Mouse (Mus musculus): ENCODE results near the gene Cacna2d2.

DNA sequence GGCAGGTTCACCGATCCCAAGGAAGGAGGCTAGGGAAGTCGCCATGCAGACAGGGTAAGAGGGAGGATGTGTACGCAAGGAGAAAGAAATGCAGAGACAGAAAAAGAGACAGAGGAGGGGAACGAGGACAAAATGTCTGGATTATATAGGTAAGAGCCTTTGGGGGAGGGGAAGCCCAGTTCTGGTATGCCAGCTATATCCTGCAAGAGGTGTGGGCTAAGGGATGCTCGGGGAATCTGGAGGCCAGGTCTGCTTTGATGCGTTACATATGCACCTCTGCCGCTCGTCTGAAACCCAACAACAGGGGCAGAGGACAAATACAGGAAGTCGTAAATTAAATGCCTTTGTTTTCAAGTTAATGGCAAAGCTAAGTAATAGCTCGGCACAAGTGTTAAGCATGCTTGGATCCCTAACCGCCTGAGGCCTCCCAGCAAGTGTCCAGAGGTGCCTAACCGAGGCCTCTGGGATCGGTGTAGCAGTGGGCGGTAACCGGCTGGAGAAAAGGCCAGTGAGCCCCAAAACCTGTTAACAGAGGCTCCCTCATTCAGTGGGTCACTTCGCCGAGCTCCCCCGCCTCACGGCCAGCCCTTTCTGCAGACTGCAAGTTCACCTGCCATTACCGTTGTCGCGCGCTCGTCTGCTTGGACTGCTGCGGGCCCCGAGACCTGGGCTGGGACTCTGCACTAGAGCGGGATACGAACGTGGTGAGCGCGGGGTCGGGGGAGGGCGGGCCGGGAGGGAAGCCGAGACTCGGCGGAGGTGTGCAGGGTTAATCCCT is 154.3 kb downstream of the Cacna2d2 start:
- TF ChIP-seq CTCF (IDR thresholded peaks at IDR 0.05) (no peak), EP300 (IDR thresholded peaks at IDR 0.05; ENCODE audit: insufficient read depth, low read depth, low read length) (no peak), POLR2A (IDR thresholded peaks at IDR 0.05; ENCODE audit: insufficient read depth, low read depth, low read length) (no peak)

All from heart, adult 2 months (tissue).